Mouse (Mus musculus) lung, adult 10 weeks (tissue): ENCODE measurements around the gene Sostdc1. TPM values are rescaled to one million over a fixed set of nuclear protein-coding genes. Genes with fewer than 3 reads are reported as not detected.

Experiments used
- polyA plus RNA-seq: library from polyadenylated mRNA; stranded (reverse); fragments of 350-450 nt; fragmentation: Illumina TruSeq; extraction: RNeasy Lipid Tissue Mini Kit (QIAGEN cat#74804); gene quantifications from one replicate; pipeline ENCODE4 v1.2.3, GENCODE M21; 2014; ENCODE audit warnings: low read depth, low replicate concordance; ENCODE audit not compliant: insufficient read depth

Sostdc1 gene
- not detected for polyA plus RNA-seq

GRCm38 (mm10) chr12:36313916-36314315 is at the start of gene Sostdc1:
Sostdc1 (plus strand) TSS chr12:36314139.

Other genes with a start within 250 kb of the Sostdc1 start
- gene Ankmy2, start 157.0 kb upstream of the Sostdc1 start, polyA plus RNA-seq = 13.0 TPM
- 18.1 TPM for gene Bzw2, start 156.1 kb upstream of the Sostdc1 start, polyA plus RNA-seq
- gene Lrrc72, start 60.7 kb upstream of the Sostdc1 start, polyA plus RNA-seq = not detected
- gene Ispd, start 67.3 kb downstream of the Sostdc1 start, polyA plus RNA-seq = 2.6 TPM
- gene D630036H23Rik, start 68.0 kb downstream of the Sostdc1 start, polyA plus RNA-seq = 0.37 TPM